Mouse (Mus musculus) brain, embryonic 18.5 days (tissue): Measurements from ENCODE around the gene Mgat4b.

ENCODE experiments used
- DNase-seq: peaks from one replicate; pipeline ENCODE4 v3.0.0-alpha.2; 2012; ENCODE audit warnings: low read depth, low spot score

Gene Mgat4b

GRCm38 (mm10) chr11:50225611-50226378, 15.1 kb downstream of the Mgat4b start:
- DNase-seq = no peak

- no peak for DNase-seq
Observed at GRCm38 (mm10) chr11:50226406-50226805, 15.7 kb downstream of the Mgat4b start.

GRCm38 (mm10) chr11:50227226-50227625, 16.5 kb downstream of the Mgat4b start:
- no peak for DNase-seq

GRCm38 (mm10) chr11:50227736-50228135, 17.0 kb downstream of the Mgat4b start:
- DNase-seq = no peak

- no peak for DNase-seq
Observed at GRCm38 (mm10) chr11:50228772-50229171, 18.1 kb downstream of the Mgat4b start.

GRCm38 (mm10) chr11:50229252-50229910, 18.7 kb downstream of the Mgat4b start:
- no peak for DNase-seq

- DNase-seq = no peak
Observed at GRCm38 (mm10) chr11:50230481-50231304, 20.0 kb downstream of the Mgat4b start.

GRCm38 (mm10) chr11:50231411-50231810, 20.7 kb downstream of the Mgat4b start:
- DNase-seq = no peak

DNA sequence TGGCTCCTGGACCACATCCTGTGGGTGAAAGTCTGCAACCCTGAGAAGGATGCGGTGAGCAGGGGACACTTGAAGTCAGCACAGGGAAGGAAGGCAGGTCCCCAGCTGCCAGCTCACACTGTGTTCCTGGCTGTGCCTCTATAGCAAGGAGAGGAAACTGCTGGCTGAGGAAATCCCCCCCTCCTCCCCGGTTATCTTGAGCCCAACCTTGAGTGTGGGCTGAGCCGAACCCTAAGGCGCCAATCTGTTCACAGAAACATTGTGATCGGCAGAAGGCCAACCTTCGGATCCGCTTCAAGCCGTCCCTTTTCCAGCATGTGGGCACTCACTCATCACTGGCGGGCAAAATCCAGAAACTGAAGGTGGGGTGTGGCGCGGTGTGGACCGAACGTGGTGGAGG, 22.3 kb downstream of the Mgat4b start:
- DNase-seq = no peak

- no peak for DNase-seq
Observed at GRCm38 (mm10) chr11:50233993-50234392, 23.3 kb downstream of the Mgat4b start.

DNA sequence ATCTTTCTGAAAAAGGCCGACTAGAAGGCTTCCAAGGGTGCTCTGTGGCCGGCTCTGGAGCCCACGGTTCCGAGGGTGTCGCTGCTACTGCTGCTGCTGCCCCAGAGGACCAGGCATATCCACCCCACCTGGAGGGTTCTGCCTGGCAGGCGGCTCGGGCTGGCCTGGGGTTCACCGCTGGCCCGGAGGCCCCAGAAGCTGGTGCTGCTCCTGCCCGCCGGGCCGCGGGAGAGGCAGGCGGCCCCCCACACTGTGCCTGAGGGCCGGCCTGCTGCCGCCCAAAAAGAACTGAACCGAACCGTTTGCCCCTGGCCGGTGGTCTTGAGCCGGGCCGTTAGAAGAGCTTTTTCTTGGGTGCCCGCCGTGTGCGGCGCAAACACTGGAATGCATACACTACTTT, 23.9 kb downstream of the Mgat4b start:
- no peak for DNase-seq

DNA sequence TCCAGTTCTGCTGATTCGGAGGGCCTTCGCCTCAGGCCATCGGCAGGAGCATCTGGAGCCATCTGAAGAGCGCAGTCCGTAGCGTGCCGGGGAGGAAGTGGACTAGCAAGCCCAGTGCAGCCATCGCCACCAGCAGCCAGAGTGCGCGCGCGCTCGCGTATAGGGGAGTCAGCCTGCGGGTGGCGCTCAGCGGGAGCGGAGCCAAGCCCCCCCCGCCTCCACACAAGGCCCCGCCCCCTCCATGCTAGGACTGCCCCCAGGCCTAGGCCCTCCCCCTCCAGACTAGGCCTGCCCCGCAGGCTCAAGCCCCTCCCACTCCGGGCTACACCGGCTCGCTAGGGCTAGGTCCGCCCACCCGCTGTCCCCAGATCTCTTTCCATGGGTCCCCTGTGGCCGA, 25.8 kb downstream of the Mgat4b start:
- DNase-seq = peak; percentile 54

- DNase-seq = no peak
Observed at GRCm38 (mm10) chr11:50236937-50237835, 26.5 kb downstream of the Mgat4b start.

DNA sequence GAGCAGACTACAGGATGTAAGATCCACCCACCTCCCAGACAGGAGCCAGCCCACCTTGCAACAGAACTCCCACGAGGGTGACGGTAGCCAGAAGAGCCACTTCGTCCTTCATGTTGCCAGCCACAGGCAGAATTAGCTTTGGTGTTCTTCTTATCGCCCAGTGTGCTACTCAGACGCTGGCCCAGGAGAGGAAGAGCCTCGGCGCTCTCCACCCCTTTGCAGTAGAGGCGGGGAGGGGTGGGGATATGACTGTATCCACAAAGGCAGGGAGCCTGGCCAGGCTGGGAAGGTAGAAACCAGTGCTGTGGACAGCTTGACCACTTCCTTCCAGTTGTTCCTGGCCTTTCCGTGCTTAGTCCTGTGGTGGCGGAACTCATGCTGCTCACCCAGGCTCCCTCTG, 27.6 kb downstream of the Mgat4b start, which contains the start of gene Ltc4s:
Gene Ltc4s (minus strand): TSS at position 293 of the 400 bp plus-strand sequence.
- DNase-seq = no peak

GRCm38 (mm10) chr11:50238821-50239791, 28.4 kb downstream of the Mgat4b start:
- no peak for DNase-seq

DNA sequence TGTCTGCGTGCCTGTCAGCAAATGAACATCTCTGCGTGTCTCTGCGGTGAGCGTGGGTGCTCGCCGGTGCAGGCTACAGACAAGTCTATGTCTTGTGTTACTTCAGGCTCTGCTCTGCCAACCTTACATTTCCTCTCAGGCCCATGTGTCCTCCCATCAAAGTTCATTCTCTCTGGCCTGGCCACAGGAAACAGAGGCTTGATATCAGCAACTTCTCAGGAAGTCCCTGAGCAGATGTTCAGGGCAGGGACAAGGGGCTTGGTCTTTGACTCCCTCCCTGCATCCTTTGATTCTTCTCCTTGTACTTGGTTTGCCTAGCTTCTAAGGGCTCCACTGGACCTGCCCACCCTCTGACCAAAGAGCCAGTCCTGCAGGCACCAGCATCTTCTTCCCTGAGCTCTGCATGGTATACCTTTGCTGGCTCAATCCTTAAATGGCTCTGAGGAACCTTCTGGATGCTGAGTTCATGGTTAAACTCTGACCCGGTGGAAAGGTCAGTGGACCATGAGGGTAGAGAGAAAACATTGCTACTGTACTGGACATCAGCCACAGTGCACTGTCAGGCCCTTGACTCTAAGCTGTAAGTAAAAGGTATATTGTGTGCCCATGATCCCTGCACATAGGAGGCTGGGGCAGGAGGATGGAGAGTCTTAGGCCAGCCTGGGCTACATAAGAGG, 29.7 kb downstream of the Mgat4b start:
- DNase-seq = no peak

DNA sequence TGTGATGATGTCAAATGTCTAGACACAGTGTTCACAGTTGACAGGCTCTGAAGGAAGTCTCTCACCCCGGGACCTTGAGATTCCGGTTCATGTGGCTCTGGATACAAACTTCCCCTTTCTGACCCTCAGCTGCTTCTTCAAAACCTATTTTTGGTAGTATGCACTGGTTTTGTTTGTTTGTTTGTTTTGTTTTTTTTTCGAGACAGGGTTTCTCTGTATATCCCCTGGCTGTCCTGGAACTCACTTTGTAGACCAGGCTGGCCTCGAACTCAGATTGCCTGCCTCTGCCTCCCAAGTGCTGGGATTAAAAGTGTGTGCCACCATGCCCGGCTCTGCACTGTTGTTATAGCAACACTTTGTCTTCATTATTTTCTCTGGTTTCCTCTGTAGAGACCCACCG, 33.2 kb downstream of the Mgat4b start:
- DNase-seq = no peak

- no peak for DNase-seq
Observed at GRCm38 (mm10) chr11:50245269-50245668, 34.6 kb downstream of the Mgat4b start.

DNA sequence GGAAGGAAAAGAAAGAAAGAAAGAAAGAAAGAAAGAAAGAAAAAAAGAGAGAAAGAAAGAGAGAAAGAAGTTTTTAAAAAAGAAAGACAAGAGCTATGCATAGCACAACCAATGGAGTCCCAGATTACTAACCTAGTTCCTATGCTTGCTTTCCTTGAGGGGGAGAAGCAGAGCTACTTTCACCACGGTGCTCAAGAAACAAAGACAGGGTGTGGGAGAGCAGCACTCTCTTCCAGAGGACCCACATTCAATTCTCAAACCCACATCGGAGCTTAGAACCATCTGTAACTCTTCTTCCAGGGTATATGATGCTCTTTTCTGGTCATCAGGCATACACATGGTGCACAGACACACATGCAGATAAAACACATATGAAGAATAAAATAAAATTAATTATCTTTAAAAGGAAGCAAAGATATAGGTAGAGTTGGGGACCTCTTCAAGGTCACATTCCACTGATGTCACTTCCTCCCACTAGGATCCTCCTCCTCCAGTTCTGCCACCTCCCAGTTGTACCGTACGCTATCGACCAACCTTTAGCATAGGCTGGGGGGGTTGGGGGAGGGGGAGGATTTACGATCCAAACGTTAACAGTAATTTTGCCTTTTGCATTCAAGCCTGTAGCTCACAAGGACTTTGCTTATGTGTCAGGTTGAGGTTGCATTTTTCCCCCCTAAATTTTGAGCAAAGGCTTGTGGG, 37.9 kb downstream of the Mgat4b start:
- DNase-seq = no peak
